16 mouse cellular contexts compared by ENCODE assay signal in genomic region chr1:180799253-180799652, GRCm38 (mm10).
"Had no signal": no experiment of that assay in that cellular context is flagged by ENCODE, and none has a peak within 500 bp of the region (broad histone marks: within the 10 kb centered on the region; RNA-seq: fewer than 3 reads in every experiment).

No protein-coding gene starts in this region.

- H3K4me3 ChIP-seq: left cerebral cortex, adult 2 months; liver, embryonic 13.5 days; megakaryocyte, embryonic 14.5 days; midbrain, embryonic 12.5 days; myocyte; neural tube, embryonic 13.5 days had no signal

- H3K9ac ChIP-seq: liver, embryonic 13.5 days; midbrain, embryonic 12.5 days; neural tube, embryonic 13.5 days had no signal

- ATAC-seq: midbrain, embryonic 16.5 days had no signal

- H3K9me3 ChIP-seq: liver, embryonic 13.5 days; megakaryocyte, embryonic 14.5 days; midbrain, embryonic 12.5 days; neural tube, embryonic 13.5 days had no signal

- H3K27ac ChIP-seq: kidney, postnatal 0 days; left cerebral cortex, adult 2 months; liver, embryonic 13.5 days; midbrain, embryonic 12.5 days; neural tube, embryonic 13.5 days had no signal

- DNase-seq: kidney, adult 2 months; kidney, postnatal 25 days; layer of hippocampus, postnatal 36 days; liver, embryonic 13.5 days; lung, adult 2 months; lung, postnatal 14 days; lung, postnatal 4 days; thymus, adult 18-20 months; thymus, postnatal 36 days had no signal
